Mouse (Mus musculus) thymus, adult 2 months (tissue): ENCODE results near the gene Itpr2.

Experiments used
- CTCF ChIP-seq: fragments of 200-500 bp; IDR thresholded peaks from 2 replicates; pipeline ENCODE4 v1.5.1; 2012; ENCODE audit warnings: mild to moderate bottlenecking, control low read depth, low read length, moderate library complexity, borderline replicate concordance; ENCODE audit not compliant: control insufficient read depth, poor library complexity, insufficient read depth; ENCODE audit errors: extremely low read depth
- POLR2A ChIP-seq: fragments of 200-500 bp; IDR thresholded peaks from 2 replicates; pipeline ENCODE4 v1.6.1; 2012; ENCODE audit warnings: mild to moderate bottlenecking, low read length, control low read depth, moderate library complexity; ENCODE audit not compliant: control insufficient read depth, poor library complexity, insufficient read depth; ENCODE audit errors: extremely low read depth

- TF ChIP-seq CTCF (no peak), POLR2A (no peak)
These were observed 28.3 kb upstream of the Itpr2 start for GRCm38 (mm10) chr6:146530363-146530762.
